Mouse (Mus musculus) left cerebral cortex, postnatal 25 days (tissue): ENCODE measurements at regions not wholly inside any gene's neighbourhood (a gene's known extent, or its start where the extent isn't known, plus 50 kb on each side); places are given as distances from the start of the nearest gene placed in this dataset.
A peak's percentile ranks its signal among the peaks of the same experiment; 100 is the strongest.

ENCODE experiments used
- DNase-seq, 2 experiments: peaks; one replicate each; pipeline ENCODE4 v3.0.0; 2022; ENCODE audit warnings: low spot score in 2 of 2, mixed read lengths in 1 of 2
- intact Hi-C: fragments of 180-260 bp; cut with DNase I; formaldehyde crosslinking; loops from one replicate; pipeline ENCODE4 v1.15.1; 2025

GRCm38 (mm10) chr12:71426023-71426719 lies 116.5 kb downstream of the Dact1 start:
- no peak for DNase-seq
- intact Hi-C loops = no loop called here

GRCm38 (mm10) chr12:71427974-71428373 lies 118.3 kb downstream of the Dact1 start:
- intact Hi-C loops = no loop called here
- no peak for DNase-seq

- intact Hi-C loops = no loop called here
- no peak for DNase-seq
These were observed 120.0 kb downstream of the Dact1 start for GRCm38 (mm10) chr12:71429561-71430200.

GRCm38 (mm10) chr12:71430331-71430730 lies 120.6 kb downstream of the Dact1 start:
- DNase-seq = no peak
- intact Hi-C loops = no loop called here

GRCm38 (mm10) chr12:71431116-71431515 lies 121.4 kb downstream of the Dact1 start:
- intact Hi-C loops = no loop called here
- no peak for DNase-seq

GRCm38 (mm10) chr12:71433549-71434200 lies 124.0 kb downstream of the Dact1 start:
- intact Hi-C loops = no loop called here
- no peak for DNase-seq

GRCm38 (mm10) chr12:71438254-71438653 lies 128.6 kb downstream of the Dact1 start:
- DNase-seq = peak in 1 of 2 experiments; percentile 33
- intact Hi-C loops = no loop called here

- DNase-seq = peak in 1 of 2 experiments; percentile 70
- intact Hi-C loops = no loop called here
These were observed 131.2 kb downstream of the Dact1 start for GRCm38 (mm10) chr12:71440863-71441262.

GRCm38 (mm10) chr12:71441272-71441671 lies 131.6 kb downstream of the Dact1 start:
- DNase-seq = no peak
- intact Hi-C loops = no loop called here

GRCm38 (mm10) chr12:71446177-71446891 lies 136.7 kb downstream of the Dact1 start:
- peak in 1 of 2 experiments; percentile 28 for DNase-seq
- intact Hi-C loops = no loop called here

GRCm38 (mm10) chr12:71446892-71447268 lies 137.2 kb downstream of the Dact1 start:
- no peak for DNase-seq
- intact Hi-C loops = no loop called here

GRCm38 (mm10) chr12:71449032-71449431 lies 139.3 kb downstream of the Dact1 start:
- DNase-seq = no peak
- intact Hi-C loops = no loop called here

- no peak for DNase-seq
- intact Hi-C loops = no loop called here
These were observed 140.4 kb downstream of the Dact1 start for GRCm38 (mm10) chr12:71450128-71450527.

- intact Hi-C loops = no loop called here
- DNase-seq = no peak
These were observed 141.2 kb downstream of the Dact1 start for GRCm38 (mm10) chr12:71450680-71451463.

- DNase-seq = no peak
- intact Hi-C loops = no loop called here
These were observed 147.2 kb downstream of the Dact1 start for GRCm38 (mm10) chr12:71456900-71457299.

GRCm38 (mm10) chr12:71458559-71459176 lies 149.0 kb downstream of the Dact1 start:
- no peak for DNase-seq
- intact Hi-C loops = no loop called here

- intact Hi-C loops = no loop called here
- DNase-seq = no peak
These were observed 151.0 kb downstream of the Dact1 start for GRCm38 (mm10) chr12:71460643-71461042.

GRCm38 (mm10) chr12:71467820-71468219 lies 158.1 kb downstream of the Dact1 start:
- intact Hi-C loops = no loop called here
- no peak for DNase-seq

GRCm38 (mm10) chr12:71468324-71468723 lies 158.6 kb downstream of the Dact1 start:
- intact Hi-C loops = no loop called here
- no peak for DNase-seq
